Mouse (Mus musculus): ENCODE measurements around the gene Ap5m1.

DNA sequence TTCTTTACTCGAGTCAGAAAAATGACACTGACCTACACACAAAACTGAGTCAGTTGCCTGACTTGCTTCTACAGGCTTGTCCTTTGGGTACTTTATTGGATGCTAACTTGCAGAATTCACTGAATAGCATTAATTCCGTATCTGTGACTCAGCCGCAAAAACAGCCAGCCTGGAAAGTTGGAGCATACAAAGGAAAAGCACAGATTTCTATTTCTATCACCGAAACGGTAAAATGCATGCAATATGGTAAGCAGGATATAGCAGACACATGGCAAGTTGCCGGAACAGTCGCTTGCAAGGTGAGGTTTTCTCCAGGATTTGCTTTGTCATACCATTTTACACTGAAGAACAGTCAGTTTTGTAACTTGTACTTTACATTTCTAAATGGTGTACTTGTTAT, 8.0 kb downstream of the Ap5m1 start:
- TF ChIP-seq POLR2A (IDR thresholded peaks at IDR 0.05; ENCODE audit: insufficient read depth, low read depth, low read length) (no peak), CTCF (IDR thresholded peaks at IDR 0.05; ENCODE audit: insufficient read depth, low read depth, low read length) (no peak)

Measured in olfactory bulb, adult 2 months (tissue).